Mouse (Mus musculus): ENCODE measurements around the gene Myd88.

Myd88 gene

DNA sequence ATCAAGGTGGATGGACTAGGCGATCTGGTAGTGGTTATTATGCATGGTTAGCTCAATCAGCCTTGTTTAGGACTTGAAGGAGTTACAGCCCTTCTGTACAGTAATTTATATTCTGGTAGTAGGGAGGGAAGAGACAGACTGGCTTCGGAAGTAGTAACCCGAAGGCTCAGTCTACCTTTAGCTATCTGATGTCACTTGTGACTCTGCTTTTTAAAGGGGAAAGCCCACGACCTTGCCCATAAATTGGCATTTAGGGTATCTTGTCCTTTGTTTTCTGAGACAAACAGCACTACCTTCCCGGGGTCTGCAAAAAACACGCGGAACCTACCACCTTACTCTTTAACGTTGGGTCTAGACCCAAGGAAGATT is 1.0 kb downstream of the Myd88 start:
- WGBS = 5% methylated on average over 8 of the region's 8 CpGs

DNA sequence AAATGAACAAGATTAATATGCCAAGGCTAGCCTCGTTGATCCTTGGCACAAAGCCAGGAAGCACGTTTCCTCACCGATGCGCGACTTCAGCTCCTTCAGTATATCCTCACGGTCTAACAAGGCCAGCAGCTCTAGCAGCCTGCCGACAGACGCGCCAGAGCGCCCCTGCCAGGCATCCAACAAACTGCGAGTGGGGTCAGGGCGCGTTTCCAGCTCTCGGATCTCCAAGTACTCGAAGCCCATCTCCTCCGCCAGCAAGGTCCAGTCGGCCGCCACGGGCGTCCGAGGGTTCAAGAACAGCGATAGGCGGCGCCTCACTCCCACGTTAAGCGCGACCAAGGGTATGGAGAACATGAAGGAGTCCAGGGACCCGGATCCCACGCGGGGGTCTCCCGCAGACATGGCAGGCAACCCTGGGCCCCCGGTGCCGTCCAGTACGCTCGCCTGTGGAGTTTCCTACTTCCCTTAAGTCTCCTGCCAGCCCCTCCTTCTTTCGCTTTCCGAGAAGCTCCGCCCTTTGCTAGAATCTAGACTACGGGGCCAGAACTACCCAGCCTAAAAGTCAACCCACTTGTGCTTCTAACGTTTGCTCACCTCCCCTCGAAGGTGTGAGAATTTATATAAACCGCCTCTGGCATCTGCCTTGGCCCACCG is 1.5 kb downstream of the Myd88 start, which contains the start of gene Acaa1a:
Gene Acaa1a, plus strand, starts transcription at position 119 of the 654 bp plus-strand sequence.
- 1% methylated on average over 43 of the region's 43 CpGs for WGBS

DNA sequence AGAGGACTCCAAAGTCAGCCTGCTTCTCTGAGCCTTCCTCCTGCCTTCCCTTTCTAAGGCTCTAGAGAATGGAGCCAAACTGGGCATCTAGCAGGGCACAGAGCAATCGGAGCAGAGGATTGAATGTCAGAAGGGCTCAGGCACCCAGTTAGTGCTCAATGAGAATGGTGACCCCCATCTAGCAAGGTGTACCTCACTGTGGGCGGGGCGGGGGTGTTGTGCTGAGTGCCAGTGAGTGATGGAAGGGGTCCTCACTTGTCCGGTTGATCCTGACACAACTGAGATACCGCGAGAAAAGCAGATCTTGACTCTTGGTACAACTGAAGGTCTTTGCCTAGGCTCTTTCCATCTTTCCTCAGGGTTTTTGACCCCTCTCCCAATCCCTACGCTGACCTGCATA is 2.1 kb downstream of the Myd88 start:
- WGBS = 67% methylated on average over 7 of the region's 7 CpGs

DNA sequence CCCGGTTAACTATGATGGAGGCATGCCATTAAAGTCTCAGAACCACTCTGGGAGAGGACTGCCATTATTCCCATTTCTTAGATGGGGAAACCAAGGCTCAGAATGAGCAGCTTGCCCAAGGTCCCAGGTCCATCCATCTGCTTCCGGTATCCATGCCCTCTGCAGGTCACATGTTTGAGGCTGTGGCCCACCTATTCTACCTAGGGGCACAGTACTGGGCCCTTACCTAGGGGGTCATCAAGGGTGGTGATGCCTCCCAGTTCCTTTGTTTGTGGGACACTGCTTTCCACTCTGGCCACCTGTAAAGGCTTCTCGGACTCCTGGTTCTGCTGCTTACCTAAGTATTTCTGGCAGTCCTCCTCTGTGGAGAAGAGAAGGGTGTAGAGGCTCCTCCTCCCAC is 2.9 kb downstream of the Myd88 start:
- 92% methylated on average over 3 of the region's 3 CpGs for WGBS

DNA sequence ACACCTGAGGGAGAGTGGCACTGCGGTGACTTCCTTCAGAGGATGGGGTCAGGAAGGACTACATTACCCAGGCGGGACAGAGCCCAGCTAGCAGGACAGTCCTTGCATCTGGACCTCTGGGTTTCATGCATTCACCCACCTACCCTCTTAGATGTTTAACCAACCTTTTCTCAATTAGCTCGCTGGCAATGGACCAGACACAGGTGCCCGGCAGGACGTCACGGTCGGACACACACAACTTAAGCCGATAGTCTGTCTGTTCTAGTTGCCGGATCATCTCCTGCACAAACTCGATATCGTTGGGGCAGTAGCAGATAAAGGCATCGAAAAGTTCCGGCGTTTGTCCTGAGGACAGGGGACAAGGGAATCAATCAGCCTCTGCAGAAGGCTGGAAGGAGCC is 3.4 kb downstream of the Myd88 start:
- WGBS = 96% methylated on average over 14 of the region's 14 CpGs

DNA sequence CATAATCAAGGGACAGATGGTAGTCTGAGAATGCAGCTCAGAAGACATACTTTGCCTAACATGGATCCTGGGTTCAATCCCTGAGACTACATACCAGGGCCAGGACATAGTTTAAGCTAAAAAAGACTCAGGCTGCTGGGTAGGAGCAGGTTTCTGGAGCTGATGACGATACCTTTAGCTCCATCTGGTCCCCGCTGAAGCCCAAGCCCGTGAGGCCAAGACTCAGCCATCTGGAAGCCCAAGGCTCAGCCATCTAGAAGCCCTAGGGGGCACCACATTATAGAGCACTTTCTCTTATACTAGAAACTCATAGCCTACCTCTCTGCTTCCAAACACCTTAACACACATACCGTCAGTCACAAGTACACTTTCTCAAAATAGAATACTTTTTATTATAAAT is 5.6 kb downstream of the Myd88 start:
- WGBS = 73% methylated on average over 4 of the region's 4 CpGs

DNA sequence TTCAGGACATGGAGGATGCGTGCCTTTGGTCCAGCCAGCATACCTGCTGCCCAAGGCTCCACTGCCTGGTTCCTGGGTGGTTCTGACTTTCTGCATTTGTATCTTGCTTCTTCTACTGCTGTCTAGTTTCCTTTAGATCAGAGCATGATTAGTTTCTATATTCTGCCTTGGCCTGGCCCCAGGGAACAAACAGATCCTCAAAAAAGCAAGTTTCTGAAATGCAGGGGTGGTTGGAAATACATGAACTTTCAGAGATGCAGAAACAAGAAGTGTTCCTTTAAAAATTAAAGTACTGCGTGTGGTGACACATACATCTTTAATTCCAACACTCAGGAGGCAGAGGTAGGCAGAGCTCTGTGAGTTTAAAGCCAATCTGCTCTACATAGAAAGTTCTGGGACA is 6.4 kb downstream of the Myd88 start:
- 49% methylated on average over 2 of the region's 2 CpGs for WGBS

DNA sequence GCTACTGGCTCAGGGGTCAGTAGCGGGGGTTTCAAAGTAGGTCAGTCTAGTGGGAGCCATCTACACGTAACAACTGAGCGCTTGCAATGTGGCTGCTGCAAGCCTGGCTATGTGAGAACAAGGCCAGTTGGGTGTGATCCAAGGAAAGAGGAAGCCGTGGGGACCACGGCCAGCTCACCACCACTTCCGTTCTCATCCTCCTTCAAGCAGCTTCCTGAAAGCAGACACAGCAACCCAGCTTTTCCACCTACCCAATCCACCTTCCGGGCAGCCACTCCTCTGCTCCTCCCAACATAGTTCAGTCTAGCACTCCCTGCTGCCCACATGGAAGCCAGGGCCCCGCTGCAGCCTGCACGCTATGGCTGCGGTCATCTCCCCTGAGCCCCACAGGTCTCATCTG is 6.9 kb downstream of the Myd88 start:
- 21% methylated on average over 10 of the region's 10 CpGs for WGBS

DNA sequence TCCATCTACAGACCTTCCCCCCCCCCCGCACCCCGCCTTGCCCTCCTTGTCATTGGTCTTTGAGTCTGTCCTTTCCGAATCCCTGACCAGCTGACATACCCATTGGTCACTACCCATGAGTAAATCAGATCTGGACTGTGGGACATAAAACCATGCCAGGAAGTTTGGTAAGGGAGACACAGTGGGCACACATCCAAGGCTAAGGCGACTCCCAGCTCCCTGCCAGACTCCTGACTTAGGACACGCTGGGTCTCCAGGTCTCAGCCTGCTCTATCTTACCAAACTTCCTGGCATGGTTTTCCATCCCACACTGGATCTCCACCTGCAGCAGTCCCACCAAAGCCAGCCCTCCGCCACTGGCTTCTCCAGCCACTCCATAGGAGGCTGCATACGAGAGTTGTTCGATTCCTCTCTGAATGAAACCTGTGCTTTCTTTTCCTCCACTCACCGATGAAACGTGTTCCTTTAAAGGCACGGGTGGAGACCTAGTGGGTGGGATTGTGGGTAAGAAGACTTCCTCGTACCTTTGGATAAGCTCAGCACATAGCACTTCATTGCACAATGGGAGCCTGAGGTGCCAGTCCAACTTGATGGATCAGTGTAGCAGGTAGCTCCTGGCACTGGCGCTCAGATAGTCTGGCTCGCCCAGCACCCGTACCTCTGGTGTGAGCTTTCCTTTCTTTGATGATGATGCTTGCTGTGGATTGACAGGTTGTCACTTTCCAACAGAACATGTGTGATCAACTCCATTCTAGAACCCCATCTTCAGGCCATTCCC is 10.8 kb downstream of the Myd88 start:
- 91% methylated on average over 15 of the region's 15 CpGs for WGBS

DNA sequence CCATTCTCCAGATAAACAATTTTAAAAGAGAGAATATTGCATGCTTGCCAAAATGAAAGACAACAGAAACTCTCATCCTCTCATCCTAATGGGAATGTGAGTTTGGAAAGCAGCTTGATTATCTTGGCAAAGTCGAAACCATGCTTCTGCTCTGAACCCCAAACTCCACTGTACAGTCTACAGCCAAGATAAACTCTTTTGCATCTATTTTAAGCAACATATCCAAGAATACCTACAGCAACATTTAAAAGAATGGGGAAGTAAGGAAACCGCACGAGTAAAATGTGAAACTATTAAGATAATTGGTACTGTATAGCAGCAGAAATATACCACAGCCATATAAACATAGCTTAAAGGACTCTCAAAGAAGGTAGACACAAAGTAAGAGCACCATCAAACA is 12.7 kb downstream of the Myd88 start:
- 63% methylated on average over 3 of the region's 3 CpGs for WGBS

DNA sequence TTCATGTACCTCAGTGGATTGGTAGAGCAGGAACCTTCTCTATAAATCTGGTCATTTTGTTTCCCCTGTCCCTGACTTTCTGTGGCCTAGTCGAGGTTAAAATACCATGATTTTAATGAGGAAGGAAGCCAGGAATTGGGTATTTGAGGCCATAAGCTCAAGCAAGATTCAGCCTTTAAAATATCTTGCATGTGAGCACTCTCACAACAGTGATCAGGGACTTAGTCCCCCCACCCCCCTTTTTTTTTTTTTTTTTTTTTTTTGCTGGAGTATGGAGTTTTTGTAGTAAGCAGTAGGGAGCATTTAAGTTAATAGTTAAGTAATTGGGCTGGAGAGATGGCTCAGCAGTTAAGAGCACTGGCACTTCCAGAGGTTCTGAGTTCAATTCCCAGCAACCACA is 17.1 kb downstream of the Myd88 start:
- WGBS = 63% methylated on average over 1 of the region's 1 CpGs

DNA sequence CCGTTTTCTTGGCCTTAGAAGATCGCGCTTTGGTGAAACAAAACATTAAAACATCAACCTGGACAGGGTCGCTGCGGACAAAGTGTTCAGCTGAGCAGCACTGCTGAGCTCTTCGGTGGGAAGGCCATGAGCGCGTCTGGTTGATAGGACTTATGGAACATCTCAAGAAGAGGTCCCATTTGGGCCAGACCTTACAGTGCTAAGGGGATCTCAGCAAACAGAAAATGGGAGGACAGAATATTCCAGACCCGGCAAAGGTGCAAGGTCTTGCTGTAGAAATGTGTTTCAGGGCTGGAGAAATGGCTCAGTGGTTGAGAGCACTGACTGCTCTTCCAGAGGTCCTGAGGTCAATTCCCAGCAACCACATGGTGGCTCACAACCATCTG is 18.0 kb downstream of the Myd88 start:
- 2% methylated on average over 9 of the region's 9 CpGs for WGBS

DNA sequence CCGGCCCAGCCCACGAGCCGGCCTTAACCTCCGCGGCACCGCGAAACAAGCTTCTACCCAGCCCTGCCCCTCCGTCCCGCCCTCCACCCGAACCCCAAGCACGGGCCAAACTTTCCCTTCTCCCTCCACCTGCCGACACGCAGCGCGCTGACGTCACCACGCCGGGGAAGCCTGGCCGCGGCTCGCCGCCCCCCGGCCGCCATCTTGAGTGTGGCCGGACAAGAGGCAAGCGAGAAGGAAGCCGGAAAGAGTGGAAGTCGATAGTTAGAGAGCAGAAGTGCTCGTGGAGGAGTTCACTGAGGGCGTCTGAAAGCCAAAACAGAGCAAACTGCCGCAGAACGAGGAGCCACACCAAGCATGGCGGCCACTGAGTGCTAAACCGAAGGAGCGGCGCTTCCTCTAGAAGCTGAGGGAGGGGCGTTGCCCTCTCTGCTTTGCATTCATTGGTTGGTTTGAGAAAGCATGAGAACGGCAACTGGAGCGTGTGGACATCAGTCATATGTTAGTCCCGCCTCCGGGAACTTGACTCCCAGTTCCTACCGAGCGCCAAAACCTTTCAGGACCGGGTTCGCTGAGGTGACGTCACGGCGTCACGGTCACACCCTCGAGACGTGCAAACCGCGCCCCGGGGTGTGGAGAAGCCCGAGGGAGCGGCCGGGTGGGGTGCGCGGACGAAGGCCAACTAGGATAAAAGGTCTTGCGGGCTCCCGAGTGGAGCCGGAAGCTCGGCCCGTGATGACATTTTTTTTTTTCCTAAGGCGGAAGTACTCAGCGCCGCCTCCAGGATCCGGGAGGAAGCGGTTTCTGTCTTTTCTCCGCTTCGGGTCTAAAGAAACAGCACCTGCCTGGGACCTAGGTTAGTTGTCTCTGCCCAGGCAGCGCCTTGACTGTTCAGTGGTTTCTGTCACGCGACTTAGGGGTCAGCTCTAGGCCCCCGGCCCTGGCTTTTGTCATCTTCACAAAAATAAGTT is 18.6 kb downstream of the Myd88 start, which contains the start of gene Oxsr1:
Gene Oxsr1, minus strand, starts transcription at position 139 of the 971 bp plus-strand sequence.
- WGBS = under 1% methylated on average over 76 of the region's 76 CpGs

DNA sequence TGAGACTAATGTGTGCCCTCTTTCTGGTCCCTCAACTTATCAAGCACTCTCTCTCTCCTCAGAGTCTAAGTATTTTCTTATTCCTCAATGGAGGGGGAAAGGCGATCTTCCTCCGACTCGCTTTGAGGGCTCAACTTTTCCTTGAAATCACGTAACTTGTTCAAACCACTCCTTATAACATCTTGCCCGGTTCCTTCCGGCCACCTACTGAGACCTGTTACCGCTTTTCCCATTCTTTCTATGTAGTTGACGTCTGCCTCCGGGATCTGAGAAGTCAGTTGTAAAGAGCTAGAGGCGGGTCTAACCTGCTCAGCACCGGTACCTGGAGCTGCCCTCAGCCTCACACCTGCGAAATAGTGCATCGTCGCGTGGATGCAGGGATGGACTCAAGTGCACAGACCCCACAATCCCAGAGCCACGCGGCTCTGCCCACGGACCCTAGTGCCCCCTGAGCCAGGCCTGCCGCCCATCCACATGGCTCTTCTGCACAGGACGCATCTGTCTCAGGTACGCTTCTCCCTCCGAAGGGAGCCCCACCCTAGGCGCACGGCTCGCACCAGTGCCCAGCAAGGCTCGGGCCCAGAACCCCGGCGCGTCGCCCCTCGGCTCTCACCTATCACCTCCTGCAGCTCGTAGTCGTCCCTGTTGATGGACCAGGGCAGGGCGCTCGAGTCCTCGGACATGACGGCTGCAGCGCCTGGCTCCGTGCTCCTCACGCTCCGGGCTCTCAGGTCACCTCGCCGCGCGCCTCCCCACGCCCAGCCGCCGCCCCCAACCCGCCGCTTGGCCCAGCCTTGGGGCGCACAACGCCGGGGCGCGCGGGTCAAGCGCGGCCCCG is 19.6 kb downstream of the Myd88 start:
- WGBS = under 1% methylated on average over 55 of the region's 59 CpGs

DNA sequence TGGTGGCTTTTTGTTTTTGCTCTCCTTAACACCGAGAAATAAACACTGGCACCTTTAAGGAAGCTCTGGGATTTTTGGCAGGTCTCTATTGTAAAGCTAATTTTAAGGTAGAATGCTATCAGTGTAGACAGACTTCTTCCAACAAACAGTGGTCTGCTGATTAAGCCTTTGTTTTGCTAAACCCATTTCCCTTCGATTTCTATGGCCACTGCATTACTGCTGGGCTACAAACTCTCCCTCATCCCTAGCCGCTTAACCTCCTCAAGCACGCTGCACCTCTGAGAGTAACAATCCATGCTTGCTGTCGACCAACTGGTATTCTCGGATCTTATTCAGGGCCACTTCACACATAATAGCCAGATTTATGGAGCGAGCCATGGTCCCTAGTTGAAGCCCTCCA is 20.3 kb downstream of the Myd88 start:
- WGBS = 10% methylated on average over 7 of the region's 7 CpGs

DNA sequence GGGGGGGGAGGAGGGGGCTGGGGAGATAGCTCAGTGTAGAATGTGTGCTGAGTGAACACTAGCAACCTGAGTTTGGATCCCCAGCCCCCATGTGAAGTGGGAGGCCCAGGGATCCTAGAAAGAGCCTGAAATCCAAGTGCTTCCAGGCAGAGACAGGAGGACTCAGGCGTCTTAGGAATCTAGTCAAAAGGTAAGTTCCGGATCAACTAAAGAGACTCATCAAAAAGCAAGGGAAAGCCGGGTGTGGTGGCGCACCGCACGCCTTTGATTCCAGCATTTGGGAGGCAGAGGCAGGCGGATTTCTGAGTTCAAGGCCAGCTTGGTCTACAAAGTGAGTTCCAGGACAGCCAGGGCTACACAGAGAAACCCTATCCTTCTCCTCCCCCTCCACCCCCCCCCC is 20.8 kb downstream of the Myd88 start:
- WGBS = 86% methylated on average over 7 of the region's 7 CpGs

DNA sequence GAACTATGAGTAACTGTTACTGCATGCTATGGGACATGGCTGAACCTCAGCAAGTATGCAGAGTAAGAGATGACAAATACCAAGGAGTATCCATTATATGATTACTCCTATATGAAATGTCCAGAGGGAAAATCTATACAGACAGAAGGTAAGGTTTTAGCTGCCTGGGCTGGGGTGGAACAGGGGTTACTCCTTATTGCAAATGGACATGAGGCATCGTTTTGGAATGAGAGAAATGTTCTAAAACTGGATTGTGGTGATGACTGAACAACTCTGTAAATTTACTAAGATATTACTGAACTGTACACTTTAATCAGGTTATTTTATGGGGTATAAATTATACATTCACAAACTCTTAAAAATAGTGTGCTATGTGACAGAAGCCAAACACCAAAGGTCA is 22.3 kb downstream of the Myd88 start:
- WGBS = 80% methylated on average over 1 of the region's 1 CpGs

DNA sequence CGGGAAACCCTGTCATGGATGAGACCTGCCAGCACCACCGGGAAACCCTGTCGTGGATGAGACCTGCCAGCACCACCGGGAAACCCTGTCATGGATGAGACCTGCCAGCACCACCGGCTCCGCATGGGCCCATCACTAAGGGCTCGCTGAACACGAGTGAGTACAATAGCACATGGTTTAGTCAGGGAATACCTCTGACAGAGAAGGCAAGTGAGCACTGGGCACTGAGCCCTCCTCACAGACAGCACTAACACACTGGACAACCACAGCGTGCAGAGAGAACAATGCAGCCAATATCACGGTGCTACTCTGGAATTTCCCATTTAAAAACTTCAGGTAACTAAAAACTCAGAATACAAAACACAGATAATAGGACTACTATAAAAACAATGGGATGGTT is 28.1 kb downstream of the Myd88 start:
- WGBS = 77% methylated on average over 10 of the region's 10 CpGs

DNA sequence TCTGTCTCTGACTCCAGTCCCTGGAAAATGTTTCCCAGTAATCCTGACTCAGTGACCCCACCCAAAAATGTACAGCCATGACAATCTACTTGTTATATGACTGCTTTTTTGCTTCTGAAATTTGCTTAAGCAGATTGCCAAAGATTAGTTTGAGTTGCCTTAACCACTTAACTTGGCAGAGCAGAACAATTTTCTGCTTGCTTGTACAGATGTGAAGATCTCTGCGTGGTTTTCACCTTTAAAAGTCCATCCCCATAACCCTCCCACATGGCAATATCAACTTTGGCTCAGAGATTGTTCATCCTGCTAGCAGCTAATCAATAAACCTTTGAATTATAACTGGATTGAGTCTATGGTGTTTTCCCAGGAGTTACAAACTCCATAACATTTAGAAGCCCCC is 32.1 kb downstream of the Myd88 start:
- WGBS = 89% methylated on average over 1 of the region's 1 CpGs

DNA sequence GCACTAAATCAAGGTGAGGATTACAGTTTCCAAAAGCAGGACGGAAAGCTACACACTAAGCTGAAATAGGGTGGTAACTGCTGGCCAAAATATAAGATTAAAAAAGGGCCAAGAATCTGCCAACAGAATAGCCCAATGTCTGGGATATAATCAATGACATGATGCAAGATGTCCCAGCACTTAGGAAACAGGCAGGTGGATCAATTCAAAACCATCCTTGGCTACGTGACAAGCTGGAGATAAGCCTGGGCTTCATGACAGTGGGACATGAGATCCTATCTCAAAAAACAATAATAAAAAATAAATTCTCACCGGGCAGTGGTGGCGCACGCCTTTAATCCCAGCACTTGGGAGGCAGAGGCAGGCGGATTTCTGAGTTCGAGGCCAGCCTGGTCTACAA is 35.3 kb downstream of the Myd88 start:
- WGBS = 94% methylated on average over 7 of the region's 7 CpGs

DNA sequence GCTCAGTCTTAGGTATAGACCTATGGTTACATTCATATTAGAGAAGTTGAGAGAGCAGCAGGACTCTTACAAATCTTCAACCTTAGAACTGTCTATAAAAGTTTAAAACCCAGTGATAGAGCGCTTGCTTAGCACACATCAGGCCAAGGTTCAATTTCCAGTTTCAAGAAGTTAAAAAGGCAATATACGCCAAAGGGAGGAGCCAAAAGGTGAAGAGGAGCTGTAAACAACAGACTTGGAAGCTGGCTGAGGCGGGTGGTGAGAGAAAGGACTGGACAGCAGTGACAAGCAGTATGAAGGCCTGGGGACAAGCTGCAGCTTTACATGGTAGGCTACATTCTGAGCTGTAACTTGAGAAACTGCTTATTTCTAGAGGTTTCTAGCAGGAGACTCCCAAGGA is 42.6 kb downstream of the Myd88 start:
- 98% methylated on average over 3 of the region's 3 CpGs for WGBS

Data from cerebral cortex, adult 2 months (tissue).